Mouse (Mus musculus) kidney, postnatal 4 days (tissue): ENCODE measurements around the gene Slc16a4.
A peak's percentile ranks its signal among the peaks of the same experiment; 100 is the strongest.

ENCODE experiments used
- DNase-seq, 2 experiments: peaks; one replicate each; pipeline ENCODE4 v3.0.0; 2021; ENCODE audit warnings: mixed read lengths in 2 of 2

Slc16a4 gene

DNA sequence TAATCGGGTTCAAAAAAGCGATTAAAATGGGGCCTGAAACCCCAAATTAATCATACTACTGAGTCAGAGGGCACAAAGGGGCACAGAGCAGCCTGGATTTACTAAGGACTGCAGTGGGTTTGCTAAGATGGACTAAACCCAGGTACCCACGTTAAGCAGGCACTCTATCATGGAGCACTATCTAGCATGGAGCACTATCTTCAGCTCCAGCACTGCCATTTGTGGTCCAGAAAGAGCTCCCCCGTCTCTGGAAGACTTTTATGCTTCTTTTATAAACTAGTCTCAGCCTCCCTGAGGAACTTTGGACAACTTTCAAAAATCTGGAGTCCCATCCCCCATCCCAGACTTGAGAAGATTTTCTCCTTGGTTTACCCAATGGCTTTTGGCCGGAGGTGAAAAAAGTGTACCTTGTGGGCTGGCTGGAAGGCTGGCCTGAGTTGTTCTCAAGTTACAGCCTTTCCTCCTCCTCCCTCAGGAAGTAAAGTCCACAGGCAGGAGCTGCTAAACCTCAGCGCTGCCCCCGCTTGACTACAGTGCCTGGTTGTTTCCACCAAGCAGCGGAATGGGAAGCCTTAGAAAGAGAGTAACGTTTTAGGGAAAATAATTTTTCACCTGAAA is at the start of gene Slc16a4:
Gene Slc16a4 (plus strand): TSS at position 467 of the 618 bp plus-strand sequence.
- peak; percentile 65 to 78 for DNase-seq

DNA sequence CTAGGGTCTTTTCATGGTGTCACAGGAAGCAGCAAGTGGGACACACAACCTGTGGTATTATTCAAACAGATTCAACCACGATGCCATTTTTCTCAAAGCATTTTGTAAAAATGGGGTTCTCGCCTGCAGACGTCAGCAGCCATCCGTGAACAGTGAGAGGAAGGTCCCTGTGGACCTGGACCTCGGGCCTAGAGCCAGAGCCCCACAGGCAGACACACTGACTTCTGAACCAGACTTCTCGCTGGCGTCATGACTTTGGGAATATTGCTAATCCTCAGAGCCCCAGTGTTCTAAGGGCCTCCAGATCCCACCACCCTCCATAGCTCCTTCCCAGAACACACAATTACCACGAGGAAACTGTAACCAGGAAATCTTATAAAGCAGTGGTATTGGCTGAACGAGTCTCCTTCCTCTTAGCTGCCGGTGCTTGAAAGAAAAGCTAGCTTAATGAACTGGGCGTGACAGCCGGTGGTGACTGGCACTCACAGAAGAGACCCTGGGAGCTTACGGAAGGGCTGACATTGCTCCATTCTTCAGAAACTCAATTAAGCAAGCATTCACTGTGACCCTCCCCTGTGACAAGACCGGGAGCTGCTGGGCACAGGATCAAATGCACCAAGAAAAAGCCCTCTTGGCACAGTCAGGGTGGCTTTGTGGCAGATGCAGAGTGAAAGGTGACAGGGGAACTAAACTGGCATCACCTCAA is 49.5 kb upstream of the Slc16a4 start:
- no peak for DNase-seq

DNA sequence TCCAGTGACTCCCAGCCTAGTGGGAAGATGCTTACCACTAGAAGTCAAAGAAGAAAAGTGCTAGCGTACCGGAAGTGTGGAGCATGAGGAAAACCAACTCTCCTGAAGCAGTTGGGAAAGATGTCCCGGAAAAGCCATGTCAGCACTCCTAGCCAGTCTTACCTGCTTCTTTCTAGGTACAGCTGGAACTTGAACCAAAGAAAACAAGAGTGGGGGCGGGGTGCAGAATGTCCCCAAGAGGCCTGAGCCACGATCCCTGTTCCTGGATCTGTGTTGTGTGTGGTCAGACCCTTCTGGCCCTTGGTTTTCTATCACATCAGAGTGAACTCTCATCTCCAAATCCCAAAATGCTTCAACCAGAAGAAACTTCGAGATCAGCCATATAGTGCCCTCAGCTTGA is 44.2 kb upstream of the Slc16a4 start:
- DNase-seq = no peak

DNA sequence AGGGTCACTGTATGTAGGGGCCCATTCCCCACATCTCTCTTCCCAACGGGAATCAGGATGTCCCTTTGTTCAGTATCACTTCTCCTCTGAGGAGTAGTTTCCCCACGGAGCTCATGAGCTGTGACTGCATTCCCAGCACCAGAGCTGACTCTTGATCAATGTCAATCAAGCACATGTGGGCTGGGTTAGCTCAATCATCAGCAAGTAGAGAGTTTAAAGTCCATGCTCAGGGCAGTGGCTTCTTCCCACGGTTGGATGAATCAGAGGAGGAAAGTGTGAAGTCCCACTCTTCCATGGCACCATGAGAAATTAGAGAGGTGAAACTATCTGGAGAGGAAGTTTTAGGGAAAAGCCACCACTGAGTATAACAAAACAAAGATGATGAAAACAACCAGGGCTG is 42.0 kb upstream of the Slc16a4 start:
- DNase-seq = no peak

DNA sequence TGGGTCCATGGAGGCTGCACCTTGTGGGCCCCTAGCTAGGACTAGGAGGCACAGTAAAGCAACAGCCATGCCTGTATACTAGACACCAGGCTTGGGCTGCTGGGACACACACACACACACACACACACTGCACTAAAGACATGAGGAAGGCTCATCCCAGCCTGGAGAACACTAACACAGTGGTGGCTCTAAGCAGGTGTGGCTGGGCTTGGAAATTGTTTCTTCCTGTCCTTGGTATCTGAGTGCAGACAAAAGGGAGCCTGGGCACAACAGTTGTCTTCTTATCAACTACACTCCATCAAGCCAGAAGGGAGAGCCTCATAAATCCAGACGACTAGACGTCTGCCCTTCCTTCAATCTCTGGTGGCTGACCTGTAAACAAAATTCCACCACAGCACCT is 40.7 kb upstream of the Slc16a4 start:
- no peak for DNase-seq

DNA sequence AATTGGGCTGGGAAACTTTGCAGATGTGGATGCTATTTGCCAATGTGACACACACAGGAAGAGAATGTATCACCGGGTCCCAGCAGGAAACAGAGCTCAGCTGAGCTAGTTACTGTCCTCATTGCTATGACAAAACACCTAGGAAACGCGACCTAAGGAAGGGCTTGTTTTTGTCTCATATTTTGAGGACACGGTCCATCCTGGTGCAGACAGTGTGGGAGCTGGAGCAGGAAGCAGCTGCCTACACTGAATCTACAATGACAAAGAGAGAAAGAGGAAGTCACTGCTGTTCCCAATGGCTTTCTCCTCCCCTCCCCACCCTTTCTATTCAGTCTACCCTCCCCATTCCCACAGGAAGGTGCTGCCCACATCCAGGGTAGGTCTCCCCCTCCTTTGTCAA is 39.0 kb upstream of the Slc16a4 start:
- DNase-seq = peak in 1 of 2 experiments; percentile 17

DNA sequence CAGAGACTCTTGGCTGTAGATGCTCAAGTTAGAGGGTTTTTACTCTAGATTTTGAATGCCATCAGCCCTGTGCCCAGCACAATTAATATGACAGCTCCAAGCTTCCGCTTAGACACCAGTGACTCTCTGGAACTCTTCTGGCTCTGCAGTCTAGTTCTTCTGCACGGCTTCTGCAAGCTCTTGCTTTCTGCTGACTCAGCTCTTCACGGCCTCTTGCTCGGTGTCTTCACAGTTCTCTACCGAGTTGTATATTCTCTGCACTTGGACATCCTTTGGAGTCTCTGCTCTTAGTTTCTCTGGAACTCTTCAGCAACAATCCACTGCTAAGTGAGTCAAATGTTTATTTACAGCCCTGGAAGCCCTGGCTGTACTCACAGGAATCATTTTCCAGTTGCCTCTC is 37.1 kb upstream of the Slc16a4 start:
- DNase-seq = no peak

DNA sequence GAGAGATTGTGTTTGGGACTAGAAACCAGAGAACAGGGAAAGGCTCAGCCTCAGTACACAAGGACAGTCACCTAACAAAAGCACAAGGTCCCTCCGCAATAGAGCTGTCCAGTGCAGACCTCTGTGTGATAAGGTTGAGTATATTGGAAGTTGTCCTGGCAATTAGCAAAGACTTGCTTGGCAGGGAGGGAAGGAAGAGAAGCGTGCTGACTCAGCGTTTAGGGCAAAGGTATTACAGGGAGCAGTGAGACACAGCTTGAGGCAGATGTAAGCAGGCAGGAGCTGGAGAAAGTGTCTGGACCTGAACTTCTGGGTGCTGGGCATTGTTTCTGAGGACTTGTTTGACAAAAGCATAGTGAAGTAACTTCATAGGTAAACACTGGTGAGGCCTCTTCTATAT is 35.0 kb upstream of the Slc16a4 start:
- no peak for DNase-seq

DNA sequence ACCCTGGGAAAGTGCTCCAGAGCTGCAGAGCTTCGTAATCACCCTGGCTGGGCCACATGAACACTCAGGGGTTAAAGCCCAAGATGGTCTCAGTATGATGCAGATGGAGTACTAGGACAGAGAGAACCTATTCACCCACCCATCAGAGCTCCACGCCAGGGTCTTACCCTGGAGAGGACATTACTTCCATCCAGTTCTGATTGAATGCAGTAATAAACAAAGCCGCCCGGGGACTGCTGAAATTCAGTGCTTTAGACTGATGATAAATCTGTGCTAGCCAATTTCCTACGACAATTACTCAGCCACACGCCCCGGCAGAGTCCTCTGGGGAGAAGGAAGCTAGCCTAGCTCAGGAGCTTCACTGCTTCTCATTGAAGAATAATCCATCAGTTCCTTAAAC is 34.3 kb upstream of the Slc16a4 start:
- no peak for DNase-seq

DNA sequence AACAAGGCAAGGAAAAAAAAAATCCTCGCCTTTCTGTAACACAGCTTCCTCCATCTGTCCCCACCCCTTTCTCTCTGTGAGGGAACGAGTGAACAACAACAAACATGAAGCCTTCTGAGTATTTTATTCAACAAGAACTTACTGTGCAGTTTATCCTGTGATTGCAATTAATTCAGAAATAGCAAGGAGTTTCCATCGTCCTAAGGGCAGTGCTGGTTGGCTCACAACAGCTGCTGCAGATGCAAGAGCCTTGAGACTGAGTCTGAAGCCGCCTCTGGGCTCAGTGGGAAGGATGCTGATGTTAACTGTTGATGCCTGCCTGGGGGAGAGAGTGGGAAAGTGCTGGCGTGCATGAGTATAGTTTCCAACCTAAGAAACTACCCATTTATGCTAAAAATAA is 33.1 kb upstream of the Slc16a4 start:
- DNase-seq = no peak

DNA sequence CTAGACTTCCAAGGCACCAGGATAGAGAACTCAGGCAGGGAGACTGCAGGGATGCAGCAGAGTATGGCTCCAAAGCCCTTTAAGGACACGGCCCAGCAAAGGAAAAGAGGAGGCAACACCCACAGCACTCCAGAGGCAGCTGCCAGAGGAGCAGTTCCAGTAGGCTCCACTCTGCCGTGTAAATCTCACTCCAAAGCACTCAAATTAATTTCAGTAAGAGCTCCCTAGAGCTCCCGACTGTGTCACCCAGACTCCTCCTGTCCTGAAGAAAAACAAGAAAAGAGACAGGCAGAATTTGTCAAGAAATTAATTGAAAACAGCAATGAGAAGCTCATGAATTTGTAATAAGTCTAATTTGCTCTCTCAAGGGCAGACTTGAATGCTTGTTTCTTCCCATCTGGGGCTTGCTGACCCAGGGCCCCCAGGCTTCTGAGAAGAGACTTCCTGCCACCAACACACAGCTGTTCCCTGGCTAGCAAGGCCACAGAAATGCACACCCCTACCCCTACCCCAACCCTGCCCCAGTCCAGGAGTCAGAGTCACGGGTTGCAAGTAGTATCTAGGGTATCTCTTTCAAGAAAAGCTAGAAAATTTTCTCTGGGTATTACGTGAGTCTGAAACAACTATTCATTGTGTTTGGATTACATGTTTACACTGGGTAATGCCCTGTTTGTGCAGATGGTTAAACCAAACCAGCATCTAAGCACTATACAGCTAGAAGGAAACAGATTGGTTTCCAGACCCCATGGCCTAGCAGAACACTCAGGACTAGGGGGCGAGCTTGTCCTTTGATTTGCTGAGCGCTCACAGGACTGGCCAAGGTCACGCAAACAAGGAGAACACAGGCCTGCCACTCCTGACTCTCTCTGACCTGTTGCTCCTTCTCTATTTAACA is 29.8 kb upstream of the Slc16a4 start:
- DNase-seq = peak in 1 of 2 experiments; percentile 33

DNA sequence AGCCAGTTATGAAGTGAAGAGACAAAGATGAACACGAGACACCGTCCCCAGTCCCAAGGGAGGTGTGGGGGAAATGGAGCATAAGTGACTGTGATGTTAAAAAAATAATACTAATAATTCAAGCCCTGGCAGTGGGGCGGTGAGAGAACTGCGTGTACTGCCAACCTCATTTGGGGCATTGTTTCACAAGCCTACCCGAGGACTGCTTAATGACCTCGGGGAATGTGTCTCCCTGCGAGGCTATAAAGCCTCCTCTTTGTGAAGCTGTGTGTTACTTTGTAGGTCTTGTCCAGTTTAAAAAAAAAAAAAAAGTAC is 29.2 kb upstream of the Slc16a4 start:
- DNase-seq = no peak

DNA sequence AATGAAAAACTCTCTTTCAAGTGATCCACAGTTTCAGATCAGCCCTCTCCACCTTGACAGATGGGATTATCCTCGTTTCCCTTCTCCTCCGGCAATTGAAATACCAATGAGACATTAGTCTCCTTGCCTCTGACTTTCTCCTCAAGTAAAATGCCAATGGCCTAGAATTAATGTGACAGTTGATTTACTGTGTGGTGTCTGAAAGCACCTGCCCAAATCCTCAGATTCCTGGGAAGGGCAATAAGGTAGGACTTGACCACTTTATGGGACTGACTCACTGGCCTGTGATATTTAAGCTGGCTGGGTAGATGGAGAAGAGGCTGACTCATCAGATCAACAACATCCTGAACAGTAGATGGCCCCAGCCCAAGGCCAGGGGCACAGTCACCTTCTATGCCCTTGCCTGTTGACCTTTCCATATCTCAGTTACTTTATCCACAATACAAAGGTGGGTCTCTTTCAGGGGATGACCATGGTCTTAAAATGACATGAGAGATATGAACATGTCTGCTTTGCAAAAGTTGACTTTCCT is 24.1 kb upstream of the Slc16a4 start:
- DNase-seq = no peak

DNA sequence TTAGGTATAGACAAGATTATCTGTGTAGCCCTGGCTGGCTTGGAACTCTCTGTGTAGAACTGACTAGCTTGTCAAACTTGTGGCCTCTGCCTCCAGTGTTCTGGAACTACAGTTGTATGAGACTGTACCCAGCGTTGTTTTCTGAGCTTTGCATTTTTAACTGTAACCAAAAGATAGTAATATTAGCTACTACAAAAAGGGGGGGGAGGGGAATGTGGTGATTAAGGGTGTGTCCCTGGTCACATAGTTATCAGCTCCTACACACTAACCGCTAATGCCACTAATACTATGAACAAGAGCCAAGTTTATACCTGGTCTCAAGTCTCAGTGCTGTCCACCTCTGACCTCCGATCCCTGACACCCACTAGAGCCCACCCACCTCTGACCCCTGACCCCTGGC is 18.6 kb upstream of the Slc16a4 start:
- no peak for DNase-seq

DNA sequence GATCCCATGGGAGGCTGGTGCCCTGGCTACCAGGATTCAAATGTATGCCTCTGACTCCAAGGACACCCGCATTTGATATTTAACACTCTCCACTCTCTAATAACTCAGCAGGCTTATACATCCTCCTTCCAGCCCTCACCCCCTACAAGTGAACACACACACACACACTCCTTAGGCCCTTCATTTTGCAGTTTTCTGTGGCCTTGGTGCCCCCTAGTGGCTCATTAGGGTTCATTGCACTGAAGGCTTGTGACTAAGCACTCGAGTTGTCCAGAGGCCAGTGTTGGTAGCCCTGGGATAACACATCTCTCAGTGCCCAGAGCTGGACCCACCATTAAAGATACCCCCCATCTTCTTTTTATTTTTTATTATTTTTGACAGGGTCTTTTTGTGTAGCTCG is 17.2 kb upstream of the Slc16a4 start:
- peak; percentile 67 to 73 for DNase-seq

DNA sequence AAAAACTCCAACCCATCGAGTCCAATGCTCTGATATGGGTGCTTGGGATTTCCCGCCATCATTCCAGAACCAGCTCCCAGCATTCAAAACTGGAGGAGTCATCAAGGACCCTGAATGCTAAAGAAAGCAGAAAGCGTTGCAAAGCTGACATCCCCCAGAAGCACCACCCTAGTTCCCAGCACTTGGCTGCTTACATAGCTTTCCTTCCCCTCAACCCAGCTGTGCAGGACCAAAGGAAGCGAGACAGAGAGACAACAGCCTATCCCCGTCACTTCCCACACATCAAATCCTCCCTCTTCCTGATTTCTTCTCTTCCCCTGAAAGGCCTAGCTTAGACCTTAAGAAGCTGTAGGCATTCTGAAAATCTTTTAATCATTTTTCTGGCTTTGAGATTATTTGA is 15.7 kb upstream of the Slc16a4 start:
- no peak for DNase-seq

DNA sequence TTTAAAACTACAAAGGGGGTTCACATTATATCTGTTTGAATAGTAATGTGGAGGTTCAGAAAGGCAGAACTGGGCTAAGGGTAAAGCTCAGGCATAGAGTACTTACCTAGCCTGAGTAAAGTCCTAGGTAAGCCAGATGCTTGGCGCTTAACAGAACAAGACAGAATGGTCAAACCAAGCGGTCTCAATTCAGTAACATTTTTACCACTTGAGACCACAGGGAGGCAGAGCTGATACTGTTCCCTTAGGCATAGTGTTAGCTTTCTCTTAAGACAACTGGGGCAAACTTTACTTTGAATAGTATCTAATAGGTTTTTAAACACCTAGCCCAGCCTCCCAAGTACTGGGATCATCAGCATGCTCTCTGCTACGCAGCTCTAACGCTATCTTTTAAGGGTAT is 15.0 kb upstream of the Slc16a4 start:
- no peak for DNase-seq

DNA sequence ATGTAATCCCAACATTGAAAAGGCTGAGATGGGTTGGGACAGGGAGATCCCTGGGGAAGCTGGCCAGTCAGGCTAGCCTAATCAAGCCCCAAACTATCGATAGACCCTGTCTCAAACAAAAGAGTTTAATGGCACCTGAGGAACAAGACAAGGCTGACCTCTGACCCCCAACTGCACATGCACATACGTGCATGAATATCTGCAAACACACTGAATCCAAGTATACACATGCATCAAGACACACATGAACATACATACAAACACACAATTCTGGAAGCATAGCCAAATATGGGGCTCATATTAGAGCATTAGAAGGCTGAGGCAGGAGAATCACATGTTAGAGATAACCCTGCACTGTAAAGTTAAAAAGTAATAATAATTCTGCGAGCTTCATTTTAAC is 14.4 kb upstream of the Slc16a4 start:
- no peak for DNase-seq

DNA sequence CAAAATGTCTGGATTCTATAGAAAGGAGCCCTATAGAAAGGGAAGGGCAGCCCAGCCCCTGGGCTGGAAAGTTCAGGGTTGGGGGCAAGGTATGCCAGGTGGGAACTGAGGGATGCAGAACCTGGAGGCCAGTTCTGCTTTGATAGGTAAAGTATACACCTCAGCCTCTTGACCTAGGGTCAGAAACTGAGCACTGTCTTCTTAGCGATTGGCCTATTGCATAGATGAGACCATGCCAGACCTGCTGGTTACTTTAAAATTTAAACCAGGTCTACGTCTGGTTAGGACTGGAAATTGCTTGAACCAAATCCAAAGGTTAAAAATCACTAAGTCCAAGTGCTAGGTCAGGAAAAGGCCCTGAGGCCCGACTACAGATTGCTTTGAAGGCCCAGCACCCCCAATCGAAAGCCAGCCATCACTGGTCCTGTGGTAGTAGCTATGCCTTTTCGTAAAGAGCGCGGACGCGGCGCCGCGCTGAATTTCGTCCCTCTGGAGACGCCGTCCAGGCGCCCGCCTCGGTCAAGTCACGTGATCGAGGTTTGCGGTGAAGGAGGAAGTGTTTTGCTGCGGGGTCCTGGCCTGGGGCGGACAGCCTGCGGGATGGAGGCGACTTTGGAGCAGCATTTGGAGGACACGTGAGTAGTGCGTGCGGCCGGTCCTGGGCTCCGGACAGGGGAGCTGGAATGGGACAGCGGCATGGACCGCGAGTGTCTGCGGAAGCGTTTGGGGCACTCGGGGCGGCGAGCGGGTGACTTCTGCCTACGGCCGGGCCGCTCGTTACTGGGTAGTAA is 12.4 kb upstream of the Slc16a4 start, which contains the start of gene Lamtor5:
Gene Lamtor5 (plus strand): TSS at position 380 of the 791 bp plus-strand sequence.
- DNase-seq = peak; percentile 92 to 95

DNA sequence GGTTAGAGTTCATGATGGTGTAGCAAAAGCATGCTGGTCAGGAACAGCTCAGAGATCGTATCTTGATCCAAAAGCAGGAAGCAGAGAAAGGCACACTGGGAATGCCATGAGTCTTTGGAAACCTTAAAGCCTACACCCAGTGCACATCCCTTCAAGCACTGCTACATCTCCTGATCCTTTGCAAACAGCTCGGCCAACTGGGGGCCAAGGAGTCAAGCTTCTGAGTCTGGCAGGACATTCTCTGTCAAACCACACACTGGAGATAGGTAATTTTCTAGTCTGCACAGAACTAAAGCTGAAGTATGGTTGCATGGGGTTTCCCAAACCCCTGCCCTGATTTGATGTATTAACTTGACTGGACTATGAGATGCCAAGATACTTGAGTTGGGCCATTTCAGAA is 4.9 kb upstream of the Slc16a4 start:
- DNase-seq = no peak

DNA sequence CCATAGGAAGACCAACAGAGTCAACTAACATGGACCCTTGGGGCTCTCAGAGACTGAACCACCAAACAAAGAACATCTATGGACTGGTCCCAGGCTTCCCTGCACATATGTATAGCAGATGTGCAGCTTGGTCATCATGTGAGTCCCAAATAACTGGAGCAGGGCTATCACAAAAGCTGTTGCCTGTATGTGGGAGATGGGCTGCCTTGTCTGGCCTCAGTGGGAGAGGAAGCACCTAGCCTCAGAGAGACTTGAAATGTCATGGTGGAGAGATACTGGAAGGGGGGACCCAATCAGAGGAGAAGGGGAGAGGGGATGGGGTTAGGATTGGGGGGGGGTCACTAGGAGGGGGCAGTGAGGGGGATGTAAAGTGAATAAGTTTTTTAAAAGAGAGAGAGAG is 3.7 kb upstream of the Slc16a4 start:
- DNase-seq = no peak

DNA sequence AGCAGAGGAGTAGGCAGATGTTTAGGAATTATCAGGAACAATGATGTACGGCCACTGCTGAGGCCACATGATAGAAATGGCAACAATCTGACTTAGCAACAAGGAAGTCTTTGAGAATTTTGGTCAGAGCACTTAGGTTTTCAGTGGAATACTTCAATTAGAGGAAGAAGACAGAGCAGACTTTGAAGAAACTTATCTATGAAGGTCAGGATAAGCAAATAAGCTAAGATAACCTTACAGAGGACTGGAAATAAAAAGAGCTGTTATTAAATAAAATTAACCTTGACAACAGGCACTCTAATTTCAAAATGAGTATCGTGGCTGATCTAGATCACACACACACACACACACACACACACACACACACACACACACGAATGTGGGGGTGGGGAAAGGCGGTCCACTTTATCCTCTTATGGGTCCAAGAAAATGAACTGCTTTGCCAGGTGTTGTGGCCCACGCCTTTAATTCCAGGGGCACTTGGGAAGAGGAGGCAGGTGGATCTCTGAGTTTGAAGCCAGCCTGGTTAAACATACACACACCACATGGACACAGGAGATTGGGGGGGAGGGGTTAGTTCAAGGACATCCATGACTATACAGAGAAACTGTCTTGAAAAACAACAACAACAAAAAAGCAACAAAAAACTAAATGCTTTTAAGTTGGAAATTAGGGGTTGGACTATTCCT is 4.8 kb downstream of the Slc16a4 start:
- no peak for DNase-seq
